Mouse (Mus musculus): ENCODE data around the gene Grem1. TPM values are rescaled to one million over a fixed set of nuclear protein-coding genes. Genes with fewer than 3 reads are reported as not detected.

Gene Grem1
- polyA plus RNA-seq, 1 experiment, result 0.94 TPM

DNA sequence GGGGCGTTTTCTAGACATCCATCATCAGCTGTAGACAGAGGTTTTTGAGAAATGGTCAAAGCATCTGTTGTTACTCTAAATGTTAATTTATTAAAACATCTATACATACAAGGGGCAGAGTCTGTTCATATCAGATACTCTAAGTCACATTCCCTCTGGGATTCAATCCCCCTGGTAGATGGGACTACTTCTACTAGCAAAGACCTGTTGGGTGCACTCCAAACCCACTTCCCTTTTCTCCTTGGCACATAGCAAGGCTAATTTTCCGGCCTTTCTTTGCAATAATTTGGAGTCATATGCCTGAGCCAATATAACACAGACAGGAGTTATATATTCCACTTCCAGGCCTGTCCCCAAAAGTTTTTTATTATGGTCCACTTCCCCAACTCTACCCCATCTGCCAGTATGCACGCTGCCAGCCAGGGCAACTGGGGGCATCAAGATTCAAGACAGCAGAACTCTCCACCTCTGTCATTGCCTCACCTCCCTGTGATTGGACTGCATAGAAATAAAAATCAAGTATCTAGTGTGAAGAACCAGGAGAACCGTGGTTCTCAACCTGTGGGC, 30.5 kb upstream of the Grem1 start:
- Histone ChIP-seq H3K27ac (ENCODE audit: insufficient read depth, low read length) (no peak overlapping the region), H3K4me3 (ENCODE audit: insufficient read depth, low read length) (no peak overlapping the region), H3K4me1 (ENCODE audit: control insufficient read depth, insufficient read depth, low read length) (peaks cover 1% of the 10 kb centered on the region; the same call in 1 of the 2 replicates)
- TF ChIP-seq CTCF (IDR thresholded peaks at IDR 0.05; ENCODE audit: extremely low read depth, insufficient read depth, low read length) (no peak), POLR2A (IDR thresholded peaks at IDR 0.05; ENCODE audit: extremely low read depth, insufficient read depth, low read length) (no peak)

- peaks cover 1% of the 10 kb centered on the region; the same call in 1 of the 2 replicates for H3K4me1 ChIP-seq (ENCODE audit: control insufficient read depth, insufficient read depth, low read length)
- no peak overlapping the region for H3K4me3 ChIP-seq (ENCODE audit: insufficient read depth, low read length)
- no peak overlapping the region for H3K27ac ChIP-seq (ENCODE audit: insufficient read depth, low read length)
- no peak for TF ChIP-seq CTCF (IDR thresholded peaks at IDR 0.05; ENCODE audit: extremely low read depth, insufficient read depth, low read length)
- no peak for TF ChIP-seq POLR2A (IDR thresholded peaks at IDR 0.05; ENCODE audit: extremely low read depth, insufficient read depth, low read length)
These were observed 29.4 kb upstream of the Grem1 start for GRCm38 (mm10) chr2:113787882-113788281.

GRCm38 (mm10) chr2:113784851-113785250, 26.4 kb upstream of the Grem1 start:
- peaks cover 2% of the 10 kb centered on the region for H3K4me1 ChIP-seq (ENCODE audit: control insufficient read depth, insufficient read depth, low read length)
- no peak overlapping the region for H3K27ac ChIP-seq (ENCODE audit: insufficient read depth, low read length)
- TF ChIP-seq POLR2A (IDR thresholded peaks at IDR 0.05; ENCODE audit: extremely low read depth, insufficient read depth, low read length) (no peak), CTCF (IDR thresholded peaks at IDR 0.05; ENCODE audit: extremely low read depth, insufficient read depth, low read length) (no peak)
- H3K4me3 ChIP-seq (ENCODE audit: insufficient read depth, low read length), result no peak overlapping the region

GRCm38 (mm10) chr2:113781521-113781920, 23.1 kb upstream of the Grem1 start:
- Histone ChIP-seq H3K4me3 (ENCODE audit: insufficient read depth, low read length) (no peak overlapping the region), H3K27ac (ENCODE audit: insufficient read depth, low read length) (no peak overlapping the region), H3K4me1 (ENCODE audit: control insufficient read depth, insufficient read depth, low read length) (peaks cover 2% of the 10 kb centered on the region)
- TF ChIP-seq POLR2A (IDR thresholded peaks at IDR 0.05; ENCODE audit: extremely low read depth, insufficient read depth, low read length), result no peak
- no peak for TF ChIP-seq CTCF (IDR thresholded peaks at IDR 0.05; ENCODE audit: extremely low read depth, insufficient read depth, low read length)

- H3K4me1 ChIP-seq (ENCODE audit: control insufficient read depth, insufficient read depth, low read length), result peaks cover 2% of the 10 kb centered on the region
- TF ChIP-seq CTCF (IDR thresholded peaks at IDR 0.05; ENCODE audit: extremely low read depth, insufficient read depth, low read length), result no peak
- no peak for TF ChIP-seq POLR2A (IDR thresholded peaks at IDR 0.05; ENCODE audit: extremely low read depth, insufficient read depth, low read length)
- no peak overlapping the region for H3K4me3 ChIP-seq (ENCODE audit: insufficient read depth, low read length)
- H3K27ac ChIP-seq (ENCODE audit: insufficient read depth, low read length), result no peak overlapping the region
These were observed 22.7 kb upstream of the Grem1 start for GRCm38 (mm10) chr2:113781107-113781506.

- TF ChIP-seq CTCF (IDR thresholded peaks at IDR 0.05; ENCODE audit: extremely low read depth, insufficient read depth, low read length) (no peak), POLR2A (IDR thresholded peaks at IDR 0.05; ENCODE audit: extremely low read depth, insufficient read depth, low read length) (no peak)
- Histone ChIP-seq H3K4me1 (ENCODE audit: control insufficient read depth, insufficient read depth, low read length) (peaks cover 2% of the 10 kb centered on the region), H3K27ac (ENCODE audit: insufficient read depth, low read length) (no peak overlapping the region), H3K4me3 (ENCODE audit: insufficient read depth, low read length) (no peak overlapping the region)
These were observed 20.9 kb upstream of the Grem1 start for GRCm38 (mm10) chr2:113779336-113779735.

GRCm38 (mm10) chr2:113778036-113778435, 19.6 kb upstream of the Grem1 start:
- Histone ChIP-seq H3K4me1 (ENCODE audit: control insufficient read depth, insufficient read depth, low read length) (peaks cover 2% of the 10 kb centered on the region), H3K27ac (ENCODE audit: insufficient read depth, low read length) (no peak overlapping the region), H3K4me3 (ENCODE audit: insufficient read depth, low read length) (no peak overlapping the region)
- TF ChIP-seq POLR2A (IDR thresholded peaks at IDR 0.05; ENCODE audit: extremely low read depth, insufficient read depth, low read length) (no peak), CTCF (IDR thresholded peaks at IDR 0.05; ENCODE audit: extremely low read depth, insufficient read depth, low read length) (no peak)

- TF ChIP-seq POLR2A (IDR thresholded peaks at IDR 0.05; ENCODE audit: extremely low read depth, insufficient read depth, low read length) (no peak), CTCF (IDR thresholded peaks at IDR 0.05; ENCODE audit: extremely low read depth, insufficient read depth, low read length) (no peak)
- H3K4me3 ChIP-seq (ENCODE audit: insufficient read depth, low read length), result no peak overlapping the region
- H3K4me1 ChIP-seq (ENCODE audit: control insufficient read depth, insufficient read depth, low read length), result no peaks in the 10 kb centered on the region
- H3K27ac ChIP-seq (ENCODE audit: insufficient read depth, low read length), result no peak overlapping the region
These were observed 17.9 kb upstream of the Grem1 start for GRCm38 (mm10) chr2:113776297-113776696.

GRCm38 (mm10) chr2:113774150-113774805, 15.8 kb upstream of the Grem1 start:
- TF ChIP-seq POLR2A (IDR thresholded peaks at IDR 0.05; ENCODE audit: extremely low read depth, insufficient read depth, low read length), result no peak
- no peak for TF ChIP-seq CTCF (IDR thresholded peaks at IDR 0.05; ENCODE audit: extremely low read depth, insufficient read depth, low read length)
- no peak overlapping the region for H3K27ac ChIP-seq (ENCODE audit: insufficient read depth, low read length)
- H3K4me3 ChIP-seq (ENCODE audit: insufficient read depth, low read length), result no peak overlapping the region
- H3K4me1 ChIP-seq (ENCODE audit: control insufficient read depth, insufficient read depth, low read length), result no peaks in the 10 kb centered on the region

Data from cortical plate, adult 2 months (tissue).